Mouse (Mus musculus) neural tube, embryonic 14.5 days (tissue): ENCODE results near the gene Zbp1. TPM values are rescaled to one million over a fixed set of nuclear protein-coding genes. Genes with fewer than 3 reads are reported as not detected.
A peak's percentile ranks its signal among the peaks of the same experiment; 100 is the strongest.

ENCODE experiments used
- ATAC-seq: fragments of 200-750 bp; cut with Nextera tagmentation; 2 replicates; pipeline ENCODE4 v1.8.0; 2017; ENCODE audit warnings: low read depth, mild to moderate bottlenecking, moderate TSS enrichment, moderate library complexity
- H3K27ac ChIP-seq: fragments of 300-500 bp; sonication (generic); 2 replicates; pipeline ENCODE4 v1.5.1; 2014; ENCODE audit warnings: low read depth, mild to moderate bottlenecking, control low read depth, low read length, moderate library complexity, mixed read lengths
- H3K27me3 ChIP-seq: fragments of 300-500 bp; sonication (generic); 2 replicates; pipeline ENCODE4 v1.6.1; 2014; ENCODE audit warnings: low read length; ENCODE audit not compliant: control insufficient read depth, insufficient read depth
- H3K36me3 ChIP-seq: fragments of 300-500 bp; sonication (generic); 2 replicates; pipeline ENCODE4 v1.6.1; 2014; ENCODE audit warnings: low read length, mixed read lengths; ENCODE audit not compliant: control insufficient read depth, insufficient read depth
- H3K4me1 ChIP-seq: fragments of 300-500 bp; sonication (generic); 2 replicates; pipeline ENCODE4 v1.6.1; 2014; ENCODE audit warnings: low read length; ENCODE audit not compliant: control insufficient read depth, insufficient read depth
- H3K4me2 ChIP-seq: fragments of 300-500 bp; sonication (generic); 2 replicates; pipeline ENCODE4 v1.6.1; 2014; ENCODE audit warnings: mild to moderate bottlenecking, low read depth, low read length, control low read depth
- H3K4me3 ChIP-seq: fragments of 300-500 bp; sonication (generic); 2 replicates; pipeline ENCODE4 v1.5.1; 2014; ENCODE audit warnings: low read depth, low read length, control low read depth, mixed read lengths
- H3K9ac ChIP-seq: fragments of 300-500 bp; sonication (generic); replicated peaks from 2 replicates; pipeline ENCODE4 v1.6.1; 2014; ENCODE audit warnings: low read depth, mild to moderate bottlenecking, control low read depth, low read length, mixed read lengths
- H3K9me3 ChIP-seq: fragments of 300-500 bp; sonication (generic); 2 replicates; pipeline ENCODE4 v1.6.1; 2016; ENCODE audit warnings: low read length; ENCODE audit not compliant: control insufficient read depth
- WGBS: fragments of 180-500 bp; shearing (Covaris S2); extraction: QIAGEN DNeasy Blood & Tissue Kit; methylation state at CpG from one replicate; pipeline ENCODE4 v1.1.7; 2014; 5-methylcytosine and 5-hydroxymethylcytosine counted together
- polyA plus RNA-seq: library from polyadenylated mRNA; unstranded; fragments of >200 nt; fragmentation: Nextera tagmentation; extraction: Ambion mirVana; gene quantifications from 2 replicates; pipeline ENCODE4 v1.2.1, GENCODE M21; 2014

Gene Zbp1
- polyA plus RNA-seq = 0.12 TPM in 1 of 2 replicates, not detected in the other

- H3K36me3 ChIP-seq = no peaks in the 10 kb centered on the region
- 70% methylated on average over 11 of the region's 11 CpGs for WGBS
- no peak within 1 kb of the TSS for H3K4me2 ChIP-seq
- no peak for ATAC-seq
- no peaks in the 10 kb centered on the region for H3K27me3 ChIP-seq
- H3K9me3 ChIP-seq = no peaks in the 10 kb centered on the region
- H3K4me1 ChIP-seq = no peaks in the 10 kb centered on the region
- H3K4me3 ChIP-seq = no peak within 1 kb of the TSS
- H3K27ac ChIP-seq = no peak within 1 kb of the TSS
- no peak within 1 kb of the TSS for H3K9ac ChIP-seq
These were observed at the start of gene Zbp1 for GRCm38 (mm10) chr2:173218416-173219141. Gene Zbp1 (minus strand): TSS chr2:173218923.

GRCm38 (mm10) chr2:173267562-173267961 lies 48.8 kb upstream of the Zbp1 start:
- ATAC-seq = no peak
- 77% methylated on average over 3 of the region's 3 CpGs for WGBS
- Histone ChIP-seq H3K4me2 (no peak overlapping the region), H3K9me3 (no peaks in the 10 kb centered on the region), H3K27ac (no peak overlapping the region), H3K36me3 (no peaks in the 10 kb centered on the region), H3K4me1 (peaks cover 60% of the 10 kb centered on the region), H3K4me3 (no peak overlapping the region), H3K9ac (no peak overlapping the region), H3K27me3 (no peaks in the 10 kb centered on the region)

- ATAC-seq = no peak
- H3K36me3 ChIP-seq = no peaks in the 10 kb centered on the region
- no peak overlapping the region for H3K9ac ChIP-seq
- no peak overlapping the region; the same call in 1 of the 2 replicates for H3K27ac ChIP-seq
- no peak overlapping the region for H3K4me2 ChIP-seq
- H3K9me3 ChIP-seq = no peaks in the 10 kb centered on the region
- no peak overlapping the region for H3K4me3 ChIP-seq
- WGBS = 39% methylated on average over 25 of the region's 25 CpGs
- H3K4me1 ChIP-seq = peaks cover 58% of the 10 kb centered on the region
- no peaks in the 10 kb centered on the region for H3K27me3 ChIP-seq
These were observed 47.8 kb upstream of the Zbp1 start for GRCm38 (mm10) chr2:173266349-173267112.

- Histone ChIP-seq H3K4me1 (peaks cover 54% of the 10 kb centered on the region), H3K36me3 (no peaks in the 10 kb centered on the region), H3K4me2 (no peak overlapping the region), H3K27ac (no peak overlapping the region; the same call in 1 of the 2 replicates), H3K9me3 (no peaks in the 10 kb centered on the region), H3K9ac (no peak overlapping the region), H3K27me3 (no peaks in the 10 kb centered on the region), H3K4me3 (no peak overlapping the region)
- 72% methylated on average over 22 of the region's 22 CpGs for WGBS
- no peak for ATAC-seq
These were observed 46.9 kb upstream of the Zbp1 start for GRCm38 (mm10) chr2:173265468-173266265.

GRCm38 (mm10) chr2:173264467-173265128 lies 45.9 kb upstream of the Zbp1 start:
- no peak overlapping the region for H3K4me3 ChIP-seq
- no peak overlapping the region for H3K27ac ChIP-seq
- no peaks in the 10 kb centered on the region for H3K36me3 ChIP-seq
- WGBS = 19% methylated on average over 13 of the region's 13 CpGs
- H3K27me3 ChIP-seq = no peaks in the 10 kb centered on the region
- no peak overlapping the region for H3K9ac ChIP-seq
- H3K9me3 ChIP-seq = no peaks in the 10 kb centered on the region
- peak; percentile 44; the same call in 1 of the 2 replicates for ATAC-seq
- H3K4me1 ChIP-seq = peaks cover 55% of the 10 kb centered on the region
- no peak overlapping the region for H3K4me2 ChIP-seq

GRCm38 (mm10) chr2:173263636-173264330 lies 45.1 kb upstream of the Zbp1 start:
- Histone ChIP-seq H3K4me3 (no peak overlapping the region), H3K27me3 (no peaks in the 10 kb centered on the region), H3K9ac (no peak overlapping the region), H3K4me1 (peaks cover 59% of the 10 kb centered on the region), H3K9me3 (no peaks in the 10 kb centered on the region), H3K27ac (no peak overlapping the region), H3K36me3 (no peaks in the 10 kb centered on the region), H3K4me2 (no peak overlapping the region)
- 75% methylated on average over 11 of the region's 11 CpGs for WGBS
- no peak for ATAC-seq

- Histone ChIP-seq H3K4me3 (no peak overlapping the region), H3K4me2 (no peak overlapping the region), H3K9ac (no peak overlapping the region), H3K36me3 (no peaks in the 10 kb centered on the region), H3K9me3 (no peaks in the 10 kb centered on the region), H3K4me1 (peaks cover 70% of the 10 kb centered on the region), H3K27me3 (no peaks in the 10 kb centered on the region), H3K27ac (no peak overlapping the region)
- WGBS = 57% methylated on average over 10 of the region's 10 CpGs
- no peak for ATAC-seq
These were observed 42.8 kb upstream of the Zbp1 start for GRCm38 (mm10) chr2:173261497-173261896.

- H3K9me3 ChIP-seq = no peaks in the 10 kb centered on the region
- H3K4me1 ChIP-seq = peaks cover 73% of the 10 kb centered on the region
- no peaks in the 10 kb centered on the region for H3K36me3 ChIP-seq
- no peak for ATAC-seq
- peak overlapping the region; percentile 16; the same call in 1 of the 2 replicates for H3K27ac ChIP-seq
- 13% methylated on average over 9 of the region's 9 CpGs for WGBS
- no peaks in the 10 kb centered on the region for H3K27me3 ChIP-seq
- H3K4me3 ChIP-seq = no peak overlapping the region
- 0 out of 2 replicates have a peak overlapping the region, but pooled peaks have one; percentile 5 for H3K4me2 ChIP-seq
- H3K9ac ChIP-seq = no peak overlapping the region
These were observed 39.9 kb upstream of the Zbp1 start for GRCm38 (mm10) chr2:173258459-173259091.
